Mouse (Mus musculus) WW6 (cell line): ENCODE data around the gene Sertad3.
A peak's percentile ranks its signal among the peaks of the same experiment; 100 is the strongest.
"Not testable (repeated sequence)": the region's sequence is repeated elsewhere in the genome, so short reads cannot be mapped to it uniquely, and the experiment has no call there.

ENCODE experiments used
- DNase-seq: peaks from one replicate; pipeline ENCODE4 v3.0.0-alpha.2; 2013; ENCODE audit warnings: low read depth, low spot score

Gene Sertad3

DNA sequence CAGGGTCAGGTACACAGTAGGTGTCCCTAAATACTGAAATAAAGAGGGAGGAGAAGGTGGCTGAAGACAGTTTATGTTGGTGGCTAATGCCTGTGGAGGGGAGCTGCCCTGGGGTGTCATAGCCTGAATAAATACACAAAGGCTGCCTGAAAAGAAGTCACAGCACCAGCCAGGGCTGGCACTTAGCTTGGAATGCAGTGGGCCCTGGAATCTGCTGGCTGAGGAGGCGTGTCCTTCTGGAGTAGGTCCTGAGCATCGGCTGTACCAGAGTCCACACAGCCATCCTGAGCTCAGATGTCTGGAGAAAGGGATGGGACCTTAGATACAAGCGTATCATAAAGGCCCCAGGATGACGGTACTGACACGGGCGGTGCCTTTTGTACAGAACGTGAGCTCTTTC lies 18.3 kb downstream of the Sertad3 start:
- DNase-seq: no peak

DNA sequence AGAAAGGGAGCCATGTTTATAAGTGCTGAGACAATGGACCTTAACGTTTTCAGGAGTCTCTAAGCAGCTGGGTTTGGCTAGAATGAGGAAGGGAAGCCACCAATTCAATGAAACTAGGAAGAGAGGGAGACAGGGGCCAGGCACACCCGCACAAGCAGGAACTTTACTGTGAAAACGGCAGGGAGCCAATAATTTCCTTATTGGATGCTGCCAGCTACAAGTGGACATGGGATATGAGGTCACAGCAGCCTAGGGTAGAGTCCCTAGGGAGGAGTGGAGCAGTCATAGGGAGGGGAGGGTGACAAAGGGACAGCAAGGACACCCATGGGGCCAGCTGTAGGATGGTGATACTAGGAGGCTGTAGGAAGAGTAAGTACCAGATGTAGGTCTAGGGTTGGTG lies 19.5 kb downstream of the Sertad3 start:
- DNase-seq: no peak

DNA sequence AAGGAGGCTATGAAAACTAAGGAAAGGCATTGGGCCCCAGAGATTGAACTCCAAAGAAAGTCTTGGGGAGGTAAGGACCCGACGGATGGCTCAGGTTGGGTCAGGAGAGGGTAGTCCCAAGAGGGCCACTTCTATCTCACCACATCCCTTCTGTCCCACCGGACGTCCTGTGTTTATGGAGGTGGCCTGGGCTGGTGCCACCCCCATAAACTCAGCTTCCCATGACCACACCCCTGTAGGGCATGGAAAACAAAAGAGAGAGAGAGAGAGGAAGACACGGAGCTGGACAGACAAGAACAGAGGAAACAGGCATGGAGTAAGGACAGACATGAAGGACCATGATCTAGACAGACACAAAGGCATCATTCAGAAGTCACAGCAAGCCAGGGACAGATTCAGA lies 19.9 kb downstream of the Sertad3 start:
- DNase-seq: no peak

DNA sequence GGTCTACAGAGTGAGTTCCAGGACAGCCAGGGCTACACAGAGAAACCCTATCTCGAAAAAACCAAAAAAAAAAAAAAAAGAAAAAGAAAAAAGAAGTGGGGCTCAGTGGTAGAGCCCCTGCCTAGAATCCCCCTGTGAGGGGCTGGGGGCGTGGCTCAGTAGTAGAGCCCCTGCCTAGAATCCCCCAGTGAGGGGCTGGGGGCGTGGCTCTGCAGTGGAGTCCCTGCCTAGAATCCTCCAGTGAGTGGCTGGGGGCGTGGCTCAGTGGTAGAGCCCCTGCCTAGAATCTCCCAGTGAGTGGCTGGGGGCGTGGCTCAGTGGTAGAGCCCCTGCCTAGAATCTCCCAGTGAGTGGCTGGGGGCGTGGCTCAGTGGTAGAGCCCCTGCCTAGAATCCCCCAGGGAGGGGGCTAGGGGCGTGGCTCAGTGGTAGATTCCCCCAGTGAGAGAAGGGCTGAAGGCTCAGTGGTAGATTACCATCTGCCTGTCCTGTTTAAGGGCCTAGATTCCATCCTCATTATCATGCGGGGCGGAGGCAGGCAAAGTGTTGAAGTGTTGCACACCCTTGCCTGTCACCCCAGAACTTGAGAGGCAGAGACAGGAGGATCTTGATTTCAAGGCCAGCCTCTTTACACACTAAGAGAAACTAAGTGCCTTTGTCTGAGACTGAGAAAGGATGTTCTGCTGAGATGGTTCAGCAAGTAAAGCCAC lies 21.2 kb downstream of the Sertad3 start:
- not testable (repeated sequence) for DNase-seq

DNA sequence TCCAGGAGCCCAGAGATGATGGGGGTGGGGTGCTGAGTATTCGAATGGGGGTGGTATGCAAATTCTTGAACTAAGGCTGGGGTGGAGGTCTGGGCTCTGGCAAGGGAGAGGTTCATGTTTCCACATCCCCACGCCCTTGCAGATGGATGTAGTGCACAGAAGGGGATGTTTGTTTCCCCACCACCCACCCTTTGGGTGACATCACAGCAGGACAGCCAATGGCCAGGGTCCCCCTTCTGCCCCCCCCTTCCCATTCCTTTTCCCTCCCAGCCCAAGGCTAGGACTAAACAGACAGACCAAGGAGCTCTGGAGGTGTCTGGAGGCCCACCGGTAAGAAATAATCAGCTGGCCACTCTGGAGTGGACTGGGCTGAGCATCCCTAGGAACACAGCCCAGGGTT lies 25.5 kb downstream of the Sertad3 start, which contains the start of gene Prx:
Prx (plus strand) TSS at position 289 of the 400 bp plus-strand sequence.
- DNase-seq: no peak

DNA sequence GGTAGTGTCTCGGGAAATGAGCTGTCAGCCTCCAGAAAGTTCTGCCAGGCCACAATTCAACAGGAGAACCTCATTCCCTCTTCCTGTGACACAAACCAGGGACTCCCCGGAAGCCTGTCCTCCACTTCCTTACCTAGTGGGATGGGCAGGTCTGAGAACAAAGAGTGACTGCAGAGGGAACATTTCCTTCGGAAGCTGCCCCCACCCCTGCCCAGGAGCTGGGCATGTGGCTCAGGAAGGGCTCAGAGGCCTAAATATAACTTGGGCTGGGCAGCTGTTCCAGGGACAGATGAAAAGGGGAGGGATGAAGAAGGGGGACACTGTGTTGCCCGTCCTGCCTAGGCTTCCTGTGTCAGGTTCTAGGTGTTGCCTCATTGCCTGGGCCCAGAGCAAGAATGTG lies 28.1 kb downstream of the Sertad3 start:
- DNase-seq: no peak

DNA sequence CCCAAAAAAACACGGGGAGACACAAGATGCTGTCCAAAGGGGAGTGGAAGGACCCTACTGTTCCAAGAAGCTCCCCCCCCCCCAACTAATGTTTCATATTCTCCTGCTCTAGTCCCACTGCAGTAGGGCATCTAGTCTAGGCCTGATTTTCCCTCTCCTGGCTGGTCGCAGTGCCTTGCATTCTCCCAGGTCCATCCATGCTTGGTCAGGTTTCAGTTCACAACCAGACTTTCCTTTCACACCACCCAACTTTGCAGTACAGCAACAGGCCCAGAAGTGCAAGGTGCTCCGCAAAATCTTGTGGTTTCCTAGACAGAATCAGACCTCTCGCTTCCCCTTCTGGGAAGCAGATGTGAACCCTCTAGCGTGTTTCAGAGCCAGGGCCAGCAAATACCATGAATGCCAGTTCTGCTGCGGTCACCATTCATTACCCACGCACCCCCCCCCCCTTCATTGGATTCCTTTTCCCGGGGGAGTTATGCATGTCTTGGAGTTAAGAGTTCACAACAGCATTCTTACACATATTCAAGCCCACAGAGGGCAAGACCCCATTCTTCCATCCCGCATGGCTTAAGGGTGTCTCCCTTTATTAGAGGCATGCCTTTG lies 33.3 kb downstream of the Sertad3 start:
- no peak for DNase-seq

DNA sequence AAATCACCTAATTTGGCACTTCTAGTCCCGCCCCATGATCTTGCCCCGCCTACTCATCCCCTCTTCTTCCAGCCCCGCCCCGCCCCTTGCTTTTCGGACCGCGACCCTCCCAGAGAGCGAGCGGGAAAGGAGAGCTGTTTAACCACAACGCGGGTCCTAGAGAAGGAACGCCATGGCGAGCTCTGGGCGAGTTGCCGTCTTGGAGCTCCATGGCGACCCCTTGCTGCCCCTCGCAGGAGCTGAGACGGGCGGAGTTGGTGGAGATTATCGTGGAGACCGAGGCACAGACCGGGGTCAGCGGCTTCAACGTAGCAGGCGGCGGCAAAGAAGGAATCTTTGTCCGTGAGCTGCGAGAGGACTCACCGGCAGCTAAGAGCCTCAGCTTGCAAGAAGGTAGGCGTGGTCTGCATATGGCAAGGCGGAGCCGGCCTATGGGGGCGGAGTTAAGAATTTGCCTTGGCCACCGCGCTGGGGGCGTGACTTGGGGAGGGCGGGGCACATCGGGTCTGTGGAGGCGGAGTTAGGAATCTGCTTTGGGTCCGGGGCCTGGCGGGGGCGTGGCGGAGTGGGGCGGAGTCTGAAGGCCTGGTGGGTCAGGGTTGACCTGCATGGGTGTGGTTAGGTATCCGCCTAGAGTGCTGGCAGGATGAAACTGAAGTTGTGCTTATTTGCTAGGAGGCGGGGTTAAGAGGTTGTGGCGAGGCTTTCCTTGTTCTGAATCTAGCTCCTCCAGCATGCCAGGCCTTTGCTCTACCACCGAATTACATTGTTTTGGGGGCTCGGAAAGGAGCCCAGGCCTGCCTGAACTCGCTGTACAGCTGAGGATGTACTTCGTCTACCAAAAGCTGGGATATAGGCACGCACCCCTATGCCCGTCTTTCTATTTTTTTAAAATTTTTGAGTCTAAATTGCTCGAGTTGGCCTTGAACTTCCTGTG lies 34.4 kb downstream of the Sertad3 start:
- DNase-seq: peak; percentile 96

DNA sequence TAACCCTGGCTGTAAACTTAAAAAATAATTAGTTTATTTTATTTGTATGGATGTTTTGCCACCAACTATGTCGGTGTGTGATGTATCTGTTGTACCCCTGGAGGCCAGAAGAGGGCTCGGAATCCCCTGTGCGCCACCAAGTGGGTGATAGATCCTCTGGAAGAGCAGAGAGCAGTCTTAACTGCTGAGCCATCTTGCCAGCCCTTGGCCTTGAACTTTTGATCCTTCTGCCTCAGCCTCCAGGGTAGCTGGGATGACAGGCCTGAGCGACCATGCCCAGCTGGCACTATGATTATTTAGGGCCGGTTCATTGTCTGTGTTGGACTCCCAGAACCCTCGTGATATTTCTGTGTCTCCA lies 35.1 kb downstream of the Sertad3 start:
- peak; percentile 65 for DNase-seq

DNA sequence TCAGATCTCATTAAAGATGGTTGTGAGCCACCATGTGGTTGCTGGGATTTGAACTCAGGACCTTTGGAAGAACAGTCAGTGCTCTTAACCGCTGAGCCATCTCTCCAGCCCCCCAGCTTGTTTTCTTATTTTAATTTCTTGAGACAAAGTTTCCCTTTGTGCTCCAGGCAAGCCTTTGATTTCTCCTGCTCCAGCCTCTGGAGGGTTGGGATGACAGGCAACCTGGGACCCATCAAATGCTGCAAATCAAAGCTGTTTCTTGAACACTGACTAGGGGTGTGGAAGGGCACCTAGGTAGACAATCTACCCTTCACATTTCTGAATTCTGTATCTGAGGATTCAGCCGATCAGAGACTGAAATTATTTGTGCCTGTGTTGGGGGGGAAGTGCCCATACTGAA lies 37.2 kb downstream of the Sertad3 start:
- DNase-seq: no peak

DNA sequence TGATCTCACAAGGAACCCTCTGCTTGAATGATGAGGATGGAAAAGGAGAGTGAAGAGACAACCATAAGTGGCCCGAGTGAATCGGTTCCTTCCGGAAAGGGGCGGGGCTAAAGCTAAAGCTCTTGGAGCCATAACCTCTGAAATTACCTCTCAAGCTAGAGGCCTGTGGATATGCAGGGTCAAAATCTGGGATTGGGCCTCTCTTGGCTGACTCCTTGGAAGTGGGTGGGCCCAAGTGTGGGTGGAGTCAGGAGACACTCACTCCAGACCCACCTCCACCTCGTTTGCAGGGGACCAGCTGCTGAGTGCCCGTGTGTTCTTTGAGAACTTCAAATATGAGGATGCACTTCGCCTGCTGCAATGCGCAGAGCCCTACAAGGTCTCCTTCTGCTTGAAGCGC lies 41.4 kb downstream of the Sertad3 start:
- DNase-seq: no peak

DNA sequence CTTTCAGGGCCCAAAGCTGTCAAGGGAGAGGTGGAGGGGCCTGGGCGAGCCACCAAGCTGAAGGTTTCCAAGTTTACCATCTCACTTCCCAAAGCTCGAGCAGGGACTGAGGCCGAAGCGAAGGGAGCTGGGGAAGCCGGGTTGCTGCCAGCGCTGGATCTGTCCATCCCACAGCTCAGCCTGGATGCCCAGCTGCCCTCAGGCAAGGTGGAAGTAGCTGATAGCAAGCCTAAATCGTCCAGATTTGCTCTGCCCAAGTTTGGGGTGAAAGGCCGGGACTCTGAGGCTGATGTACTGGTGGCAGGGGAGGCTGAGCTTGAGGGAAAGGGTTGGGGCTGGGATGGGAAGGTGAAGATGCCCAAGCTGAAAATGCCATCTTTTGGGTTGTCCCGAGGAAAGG lies 44.7 kb downstream of the Sertad3 start:
- no peak for DNase-seq

DNA sequence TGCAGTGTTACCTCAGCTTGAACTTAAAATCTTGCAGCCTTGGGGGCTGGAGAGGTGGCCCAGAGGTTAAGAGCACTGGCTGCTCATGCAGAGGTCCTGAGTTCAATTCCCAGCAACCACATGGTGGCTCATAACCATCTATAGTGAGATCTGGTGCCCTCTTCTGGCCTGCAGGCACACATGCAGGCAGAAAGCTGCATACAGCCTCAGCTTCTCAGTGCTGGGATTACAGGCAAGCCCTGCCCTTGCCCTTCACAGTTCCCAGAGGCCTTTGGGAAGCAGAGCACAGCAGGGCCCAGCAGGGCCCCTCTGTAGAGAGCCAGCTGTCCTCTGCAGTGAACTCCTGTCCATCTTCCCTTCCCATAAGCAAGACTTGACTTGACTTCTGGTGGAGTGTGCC lies 46.5 kb downstream of the Sertad3 start:
- DNase-seq: no peak

DNA sequence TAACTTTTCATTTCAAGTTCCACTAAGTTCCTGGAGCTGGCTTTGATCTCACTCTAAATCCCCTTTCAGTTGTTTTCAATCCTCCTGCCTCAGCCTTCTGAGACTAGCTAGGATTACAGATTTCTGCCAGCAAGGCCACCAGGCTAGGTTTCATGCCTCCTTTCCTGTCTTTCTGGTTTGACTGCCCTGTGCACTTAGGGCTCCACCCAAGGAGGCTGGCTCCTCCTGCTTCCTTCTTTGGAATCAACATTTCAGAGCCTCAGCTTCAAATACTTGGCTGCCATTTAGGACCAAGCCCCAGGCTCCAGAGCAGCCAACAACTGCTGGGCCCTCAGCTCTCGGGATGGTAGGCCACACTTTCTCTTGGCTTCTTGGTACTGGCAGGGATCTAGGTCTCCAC lies 47.0 kb downstream of the Sertad3 start:
- no peak for DNase-seq

DNA sequence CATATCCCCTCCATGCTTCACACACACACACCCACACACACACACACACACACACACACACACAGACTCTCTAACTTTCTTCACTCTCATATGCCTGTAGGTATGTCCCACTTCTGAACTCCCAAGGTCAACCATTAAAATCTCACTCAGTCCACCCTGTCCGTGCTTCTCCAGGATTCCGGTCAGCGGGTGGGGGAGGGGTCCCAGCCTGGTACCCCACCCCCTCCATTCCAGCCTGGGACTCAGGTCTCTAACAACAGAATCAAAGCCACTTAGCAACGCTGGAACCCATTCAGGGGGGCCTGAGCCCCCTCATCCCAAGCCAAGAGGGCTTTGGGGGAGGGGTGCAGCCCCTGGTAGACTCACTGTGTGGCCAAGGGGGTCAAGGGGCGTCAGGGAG lies 49.4 kb downstream of the Sertad3 start, which contains the start of gene Hipk4:
Hipk4 (plus strand) TSS at position 301 of the 400 bp plus-strand sequence.
- no peak for DNase-seq

DNA sequence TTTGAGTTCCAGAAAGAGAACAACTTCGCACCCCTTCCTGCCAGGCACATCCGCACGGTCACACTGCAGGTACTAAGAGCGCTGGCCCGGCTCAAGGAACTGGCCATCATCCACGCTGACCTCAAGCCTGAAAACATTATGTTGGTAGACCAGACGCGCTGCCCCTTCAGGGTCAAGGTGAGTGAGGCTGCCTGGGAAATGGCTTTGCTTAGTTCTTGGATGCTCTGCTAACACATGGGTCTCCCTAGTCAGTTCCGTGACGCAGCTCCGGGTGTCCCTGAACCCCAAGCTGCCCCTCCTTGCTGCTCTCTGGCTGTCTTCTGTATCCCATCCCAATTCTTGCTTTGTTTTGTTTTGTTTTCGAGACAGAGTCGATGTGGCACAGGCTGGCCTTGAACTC lies 50.2 kb downstream of the Sertad3 start:
- no peak for DNase-seq

DNA sequence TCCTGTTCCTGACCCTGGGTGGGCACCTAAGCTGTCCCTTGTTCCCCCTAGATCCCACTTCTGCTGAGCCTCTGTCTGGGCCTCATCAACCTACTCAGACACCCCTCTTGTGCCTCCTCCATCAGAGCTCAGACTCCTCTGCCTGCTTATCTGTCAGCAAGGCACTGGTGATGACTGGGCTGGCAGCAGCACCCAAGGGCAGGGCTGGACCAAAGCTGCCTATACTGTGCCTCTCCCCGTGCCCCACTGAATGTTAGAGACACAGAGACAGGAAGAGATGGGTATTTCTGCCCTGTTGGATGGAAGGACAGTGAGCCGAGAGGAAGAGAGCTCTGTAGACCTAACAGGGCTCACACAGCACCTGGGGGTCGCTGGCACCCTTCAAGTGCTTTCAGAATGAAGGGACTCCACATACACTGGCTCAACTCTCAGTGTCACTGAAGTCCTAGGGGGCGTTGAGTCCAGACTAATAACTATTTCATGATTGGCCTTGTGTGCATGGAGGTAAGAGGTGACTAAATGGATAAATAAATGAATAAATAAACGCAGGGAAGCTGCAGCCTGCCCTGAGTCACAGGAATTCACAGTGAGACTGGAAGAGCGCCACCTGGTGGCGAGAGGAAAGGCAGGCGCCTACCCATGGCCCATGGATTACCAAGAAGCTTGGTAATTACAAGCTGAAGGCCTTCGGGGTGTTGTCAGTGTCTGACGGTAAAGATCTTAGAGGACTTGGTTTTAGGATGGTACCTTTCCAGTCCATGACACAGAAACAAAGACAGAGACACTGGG lies 52.7 kb downstream of the Sertad3 start:
- no peak for DNase-seq
